8 mouse cellular contexts compared by ENCODE assay signal in the genomic region with DNA sequence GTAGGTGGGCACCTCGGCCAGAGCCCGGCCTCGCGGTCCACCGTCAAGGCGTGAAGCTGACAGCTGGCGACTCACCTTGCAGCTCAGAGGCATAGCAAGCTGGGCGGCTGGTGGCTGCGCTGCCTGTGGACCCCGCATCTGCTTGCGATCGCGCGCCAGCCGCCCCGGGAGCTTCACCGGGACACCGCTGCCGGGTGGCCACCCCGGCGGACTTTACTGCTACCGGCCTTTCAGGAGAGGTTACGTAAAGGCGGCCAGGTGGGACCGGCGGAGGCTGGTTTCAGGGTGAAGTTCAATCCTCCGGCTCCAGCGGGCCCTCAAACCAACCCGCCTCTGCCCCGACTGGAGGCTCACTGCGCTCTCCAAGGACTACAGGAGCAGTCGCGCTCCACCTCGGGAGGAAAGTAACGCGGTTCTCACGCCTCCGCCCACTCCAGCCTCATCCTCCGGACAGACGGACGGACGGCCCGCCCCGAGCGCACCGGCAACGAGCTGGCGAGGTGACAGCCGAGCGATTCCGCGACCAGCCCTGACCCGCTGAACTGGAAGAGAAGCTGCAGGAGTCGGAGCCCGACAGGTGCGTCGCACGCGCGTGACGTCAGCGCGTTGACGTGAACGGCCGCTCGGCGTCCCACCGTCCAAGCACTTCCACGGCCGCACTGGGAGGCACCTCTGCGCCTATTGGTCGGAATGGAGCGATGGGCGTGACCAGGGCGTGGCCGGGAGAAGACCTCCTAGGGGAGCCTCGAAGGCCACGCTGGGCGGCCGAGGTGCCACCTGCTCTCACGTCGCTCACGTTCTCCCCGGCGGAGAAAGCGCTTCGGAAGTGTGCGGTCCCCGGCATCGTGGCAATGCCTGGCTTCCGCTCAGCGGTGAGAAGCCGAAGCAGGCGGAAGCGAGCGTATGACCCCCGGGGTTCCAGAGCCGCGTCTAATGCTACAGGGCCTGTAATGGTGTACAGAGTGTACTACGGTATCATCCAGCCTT. TPM values are rescaled to one million over a fixed set of nuclear protein-coding genes. Genes with fewer than 3 reads are reported as not detected.
DNase-seq lines count a peak whose midpoint lies in the region; ATAC-seq and TF ChIP-seq lines count a peak whose summit lies in the region.

A gene (minus strand): TSS at position 600 of the 987 bp plus-strand sequence.

- H3K4me2 ChIP-seq in forebrain, postnatal 0 days (ENCODE audit: low read depth): peak within 1 kb of the TSS; percentile 98
- H3K4me2 ChIP-seq in lung, embryonic 15.5 days: peak within 1 kb of the TSS; percentile 77

- peak; percentile 96 to 99 for TF ChIP-seq POLR2A in MEL (IDR thresholded peaks at IDR 0.05; ENCODE audit: control insufficient read depth in 1 of 2, insufficient read depth in 1 of 2, low read depth in 1 of 2, low read length in 2 of 2, poor library complexity in 1 of 2)
- TF ChIP-seq POLR2A in cerebellum, adult 2 months (IDR thresholded peaks at IDR 0.05; ENCODE audit: borderline replicate concordance, insufficient read depth, low read length): peak; percentile 93

- peaks cover 0 to 38% of the 10 kb centered on the region in 2 experiments; a peak in 2 of 4 replicates for H3K36me3 ChIP-seq in MEL (ENCODE audit: control insufficient read depth in 1 of 2, insufficient read depth in 2 of 2, low read length in 2 of 2)
- no peaks in the 10 kb centered on the region for H3K36me3 ChIP-seq in forebrain, postnatal 0 days (ENCODE audit: insufficient read depth)
- no peaks in the 10 kb centered on the region for H3K36me3 ChIP-seq in lung, embryonic 15.5 days

- peaks cover 12 to 14% of the 10 kb centered on the region in 2 experiments for H3K4me1 ChIP-seq in MEL (ENCODE audit: control insufficient read depth in 1 of 2, insufficient read depth in 2 of 2, low read length in 2 of 2)
- peaks cover 5% of the 10 kb centered on the region; the same call in 1 of the 2 replicates for H3K4me1 ChIP-seq in cerebellum, adult 2 months (ENCODE audit: control insufficient read depth, insufficient read depth, low read length)
- H3K4me1 ChIP-seq in forebrain, postnatal 0 days (ENCODE audit: insufficient read depth): peaks cover 3% of the 10 kb centered on the region
- peaks cover 10% of the 10 kb centered on the region for H3K4me1 ChIP-seq in lung, embryonic 15.5 days

- peak; percentile 99 for DNase-seq in MEL (ENCODE audit: low read depth, low spot score)
- peak; percentile 98 to 99 for DNase-seq in cerebellum, adult 2 months
- DNase-seq in forebrain, postnatal 0 days: peak; percentile 98
- DNase-seq in heart, postnatal 4 days: peak; percentile 98
- peak; percentile 96 for DNase-seq in layer of hippocampus, adult 8-10 months (ENCODE audit: low spot score in 2 of 2)
- DNase-seq in ovary, adult 18-20 months (ENCODE audit: low spot score): peak; percentile 94
- peak; percentile 99 for DNase-seq in thymus, postnatal 0 days (ENCODE audit: low spot score)

- H3K4me3 ChIP-seq in MEL (ENCODE audit: control insufficient read depth in 1 of 2, insufficient read depth in 1 of 2, low read depth in 2 of 2, low read length in 2 of 2): peak within 1 kb of the TSS; percentile 88 to 94
- H3K4me3 ChIP-seq in cerebellum, adult 2 months (replicated peaks; ENCODE audit: insufficient read depth, low read depth, low read length): peak within 1 kb of the TSS; percentile 73
- peak within 1 kb of the TSS; percentile 87 for H3K4me3 ChIP-seq in forebrain, postnatal 0 days (ENCODE audit: low read depth, low read length)
- H3K4me3 ChIP-seq in lung, embryonic 15.5 days: peak within 1 kb of the TSS; percentile 84

- peak within 1 kb of the TSS; percentile 88 for H3K9ac ChIP-seq in MEL (ENCODE audit: control insufficient read depth, low read depth, low read length, poor library complexity, severe bottlenecking)
- H3K9ac ChIP-seq in forebrain, postnatal 0 days: peak within 1 kb of the TSS; percentile 74
- H3K9ac ChIP-seq in lung, embryonic 15.5 days: peak within 1 kb of the TSS; percentile 69

- no peaks in the 10 kb centered on the region for H3K27me3 ChIP-seq in MEL (ENCODE audit: control insufficient read depth in 1 of 2, insufficient read depth in 2 of 2, low read length in 2 of 2)
- H3K27me3 ChIP-seq in cerebellum, adult 2 months (ENCODE audit: control insufficient read depth, insufficient read depth, low read length): no peaks in the 10 kb centered on the region
- H3K27me3 ChIP-seq in forebrain, postnatal 0 days (ENCODE audit: insufficient read depth, low read length): no peaks in the 10 kb centered on the region
- peaks cover 6% of the 10 kb centered on the region for H3K27me3 ChIP-seq in lung, embryonic 15.5 days

- no peaks in the 10 kb centered on the region for H3K9me3 ChIP-seq in MEL (replicated peaks; ENCODE audit: insufficient read depth, low read length)
- no peaks in the 10 kb centered on the region for H3K9me3 ChIP-seq in forebrain, postnatal 0 days (ENCODE audit: low read length)
- no peaks in the 10 kb centered on the region for H3K9me3 ChIP-seq in lung, embryonic 15.5 days

- no peak for TF ChIP-seq RAD21 in MEL (IDR thresholded peaks at IDR 0.05; ENCODE audit: low read depth, low read length)

- H3K79me2 ChIP-seq in MEL (ENCODE audit: control insufficient read depth, insufficient read depth, low read length, poor library complexity): peaks cover 40% of the 10 kb centered on the region

- under 1% methylated on average over 101 of the region's 101 CpGs for WGBS in cerebellum, adult 2 months
- 2% methylated on average over 101 of the region's 101 CpGs for WGBS in forebrain, postnatal 0 days
- WGBS in lung, embryonic 15.5 days: under 1% methylated on average over 101 of the region's 101 CpGs

- ATAC-seq in forebrain, postnatal 0 days: peak; percentile 99
- peak; percentile 100 for ATAC-seq in lung, embryonic 15.5 days (ENCODE audit: borderline replicate concordance, extremely low read depth, low FRiP score, low TSS enrichment)

- TF ChIP-seq EP300 in MEL (IDR thresholded peaks at IDR 0.05; ENCODE audit: low read depth in 1 of 2, low read length in 2 of 2): peak in 1 of 2 experiments; percentile 27; a peak in 2 of 4 replicates

- peak within 1 kb of the TSS; percentile 96 for H3K27ac ChIP-seq in MEL (ENCODE audit: control insufficient read depth, low read depth, low read length)
- peak within 1 kb of the TSS; percentile 74 for H3K27ac ChIP-seq in cerebellum, adult 2 months (ENCODE audit: insufficient read depth, low read length)
- peak within 1 kb of the TSS; percentile 75 for H3K27ac ChIP-seq in forebrain, postnatal 0 days (ENCODE audit: low read depth, low read length)
- peak within 1 kb of the TSS; percentile 83 for H3K27ac ChIP-seq in lung, embryonic 15.5 days

- no peak for TF ChIP-seq CTCF in MEL (IDR thresholded peaks at IDR 0.05 in 2 of 3, conservative IDR thresholded peaks at IDR 0.05 in 1 of 3; ENCODE audit: control insufficient read depth in 1 of 3, insufficient read depth in 1 of 3, low read depth in 2 of 3, low read length in 3 of 3, poor library complexity in 1 of 3, severe bottlenecking in 1 of 3)
- TF ChIP-seq CTCF in cerebellum, adult 2 months (IDR thresholded peaks at IDR 0.05; ENCODE audit: borderline replicate concordance, insufficient read depth, low read depth, low read length): no peak
- peak; percentile 31 for TF ChIP-seq CTCF in forebrain, postnatal 0 days (IDR thresholded peaks at IDR 0.05; ENCODE audit: low read depth)

TF ChIP-seq in MEL, 35 proteins besides CTCF, POLR2A, EP300 and RAD21 (continues in another document):
- TF ChIP-seq MYB (IDR thresholded peaks at IDR 0.05; ENCODE audit: low read depth, low read length) (peak; percentile 82), MAFK (IDR thresholded peaks at IDR 0.05; ENCODE audit: borderline replicate concordance, low read depth, low read length) (no peak), ETS1 (IDR thresholded peaks at IDR 0.05; ENCODE audit: low read depth, low read length) (peak; percentile 65; the same call in 1 of the 2 replicates), ZNF384 (IDR thresholded peaks at IDR 0.05; ENCODE audit: low read depth, low read length) (no peak), ELF1 (IDR thresholded peaks at IDR 0.05; ENCODE audit: low read depth, low read length) (peak; percentile 50; the same call in 1 of the 2 replicates), GATA1 (IDR thresholded peaks at IDR 0.05; ENCODE audit: low read depth, low read length) (no peak), UBTF (IDR thresholded peaks at IDR 0.05; ENCODE audit: borderline replicate concordance, insufficient read depth, low read depth, low read length) (peak; percentile 67; the same call in 1 of the 2 replicates), GABPA (IDR thresholded peaks at IDR 0.05; ENCODE audit: low read depth, low read length) (no peak), MAX (IDR thresholded peaks at IDR 0.05; ENCODE audit: low read length) (peak; percentile 89; the same call in 1 of the 2 replicates), CHD2 (IDR thresholded peaks at IDR 0.05; ENCODE audit: low read length) (no peak), TBP (IDR thresholded peaks at IDR 0.05; ENCODE audit: low read depth, low read length) (peak; percentile 79), KAT2A (conservative IDR thresholded peaks at IDR 0.05; ENCODE audit: low read depth, low read length) (peak; percentile 64), BHLHE40 (IDR thresholded peaks at IDR 0.05; ENCODE audit: borderline replicate concordance, low read depth, low read length) (peak; percentile 76), USF2 (IDR thresholded peaks at IDR 0.05; ENCODE audit: borderline replicate concordance in 1 of 2, insufficient read depth in 1 of 2, low read depth in 1 of 2, low read length in 2 of 2) (no peak), JUND (IDR thresholded peaks at IDR 0.05; ENCODE audit: low read depth, low read length) (no peak), MYC (IDR thresholded peaks at IDR 0.05; ENCODE audit: low read depth, low read length) (no peak), POLR2AphosphoS5 (IDR thresholded peaks at IDR 0.05; ENCODE audit: borderline replicate concordance, low read depth, low read length) (no peak; the same call in 1 of the 2 replicates), NRF1 (IDR thresholded peaks at IDR 0.05; ENCODE audit: insufficient read depth, low read depth, low read length, poor library complexity, severe bottlenecking) (peak; percentile 30; the same call in 1 of the 2 replicates)

RNA-seq across cellular contexts. Expression of the gene that starts here (rescaled TPM):
- total RNA-seq in MEL (2012; rRNA removed): 28.8 and 34.6 TPM in 2 replicates
- 10 to 100 TPM; 33.0 to 65.6 TPM for polyA plus RNA-seq in MEL (2012; ENCODE audit: insufficient read depth in 1 of 2, insufficient read length in 2 of 2, low read depth in 1 of 2, low replicate concordance in 2 of 2, missing spikeins in 1 of 2)
- polyA plus RNA-seq in cerebellum, adult 2 months (2012; rRNA removed): 81.0 and 82.3 TPM in 2 replicates
- 98.0 and 109 TPM in 2 replicates for total RNA-seq in forebrain, postnatal 0 days (2014; rRNA removed)
- polyA plus RNA-seq in forebrain, postnatal 0 days (2015; fragmentation: Nextera tagmentation; extraction: Ambion mirVana): 56.0 and 74.4 TPM in 2 replicates
- 10 to 100 TPM; 32.0 to 33.6 TPM for total RNA-seq in heart, postnatal 4 days (2021)
- 100 to 1,000 TPM; 113 to 130 (median 120) TPM for total RNA-seq in layer of hippocampus, adult 8-10 months (2022)
- 16.8 and 20.7 TPM in 2 replicates for polyA plus RNA-seq in lung, embryonic 15.5 days (2015; fragmentation: Nextera tagmentation; extraction: Ambion mirVana)
- polyA plus RNA-seq in thymus, postnatal 0 days (2015; fragmentation: Nextera tagmentation; extraction: Ambion mirVana): 26.5 and 31.8 TPM in 2 replicates

Comparison
In these comparisons a context has a peak if more than half of its experiments do, and no peak if none do; other contexts are left out.
1. Peak in every context shown above with its lines: DNase-seq, ATAC-seq, H3K4me3 ChIP-seq and H3K27ac ChIP-seq.